In the genomic region with DNA sequence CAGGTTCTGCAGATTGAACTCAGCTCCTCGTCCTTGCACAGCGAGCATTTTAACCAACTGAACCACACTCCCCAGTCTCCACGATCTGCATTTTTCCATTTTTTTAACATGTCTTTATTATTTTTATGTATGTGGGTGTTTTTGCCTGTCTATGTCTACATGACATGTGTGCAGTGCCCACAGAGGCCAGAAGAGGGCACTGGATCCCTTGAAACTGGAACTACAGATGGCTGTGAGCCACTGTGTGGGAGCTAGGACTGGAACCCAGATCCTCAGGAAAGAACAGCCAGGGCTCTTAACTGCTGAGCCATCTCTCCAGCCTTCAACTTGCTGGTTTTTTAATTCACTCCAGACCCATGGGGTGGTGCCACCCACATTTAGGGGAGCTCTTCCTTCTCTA, we compare ENCODE assay signal across 10 mouse cellular contexts. TPM values are rescaled to one million over a fixed set of nuclear protein-coding genes. Genes with fewer than 3 reads are reported as not detected.
DNase-seq lines count a peak whose midpoint lies in the region; ATAC-seq and TF ChIP-seq lines count a peak whose summit lies in the region.
"Had no signal": no experiment of that assay in that cellular context is flagged by ENCODE, and none has a peak within 500 bp of the region (broad histone marks: within the 10 kb centered on the region; RNA-seq: fewer than 3 reads in every experiment).

No protein-coding gene starts in this region.

- H3K9ac ChIP-seq in forebrain, embryonic 11.5 days (ENCODE audit: low read length) = no peak overlapping the region
- H3K9ac ChIP-seq: liver, embryonic 15.5 days; neural tube, embryonic 13.5 days had no signal

- DNase-seq in adrenal gland, postnatal 10 days = peak; percentile 31
- DNase-seq in adrenal gland, postnatal 25 days = no peak
- no peak for DNase-seq in left cerebral cortex, adult 2 months (ENCODE audit: extremely low spot score in 1 of 2, low spot score in 2 of 2)
- DNase-seq in left cerebral cortex, adult 18-20 months (ENCODE audit: low spot score in 2 of 2) = no peak
- DNase-seq in spleen, adult 12 weeks (ENCODE audit: low spot score) = peak; percentile 14
- DNase-seq in forebrain, embryonic 11.5 days (ENCODE audit: low spot score) = no peak
- no peak for DNase-seq in cerebellum, adult 9-11 months

- no peaks in the 10 kb centered on the region for H3K36me3 ChIP-seq in forebrain, embryonic 11.5 days (ENCODE audit: control insufficient read depth, insufficient read depth, low read length)
- H3K36me3 ChIP-seq: liver, embryonic 15.5 days; neural tube, embryonic 13.5 days had no signal

- intact Hi-C loops in left cerebral cortex, adult 2 months (cut with DNase I) = no loop called here

- WGBS in bone marrow, adult 2 months = 76% methylated on average over 3 of the region's 3 CpGs
- 93% methylated on average over 3 of the region's 3 CpGs for WGBS in forebrain, embryonic 11.5 days

- H3K27me3 ChIP-seq in forebrain, embryonic 11.5 days (ENCODE audit: control insufficient read depth, insufficient read depth, low read length) = no peaks in the 10 kb centered on the region
- H3K27me3 ChIP-seq: liver, embryonic 15.5 days; neural tube, embryonic 13.5 days had no signal

- no peak overlapping the region for H3K4me2 ChIP-seq in forebrain, embryonic 11.5 days (ENCODE audit: low read depth, low read length, severe bottlenecking)
- H3K4me2 ChIP-seq: liver, embryonic 15.5 days; neural tube, embryonic 13.5 days had no signal

- H3K4me3 ChIP-seq in left cerebral cortex, adult 2 months = no peak overlapping the region
- no peak overlapping the region for H3K4me3 ChIP-seq in bone marrow, adult 2 months (replicated peaks; ENCODE audit: control insufficient read depth, low read depth, low read length)
- H3K4me3 ChIP-seq in forebrain, embryonic 11.5 days (ENCODE audit: low read depth, low read length) = no peak overlapping the region
- H3K4me3 ChIP-seq: liver, embryonic 15.5 days; neural tube, embryonic 13.5 days had no signal

- TF ChIP-seq CTCF in left cerebral cortex, adult 2 months (IDR thresholded peaks at IDR 0.05) = peak; percentile 20
- 0 out of 2 replicates have a peak, but pooled peaks have one; percentile 14 for TF ChIP-seq CTCF in bone marrow, adult 2 months (IDR thresholded peaks at IDR 0.05; ENCODE audit: control insufficient read depth, insufficient read depth, low read length)

- no peak for TF ChIP-seq POLR2A in bone marrow, adult 2 months (IDR thresholded peaks at IDR 0.05; ENCODE audit: borderline replicate concordance, control insufficient read depth, low read depth, low read length)

- H3K4me1 ChIP-seq in bone marrow, adult 2 months (ENCODE audit: control insufficient read depth, insufficient read depth, low read length) = no peaks in the 10 kb centered on the region
- H3K4me1 ChIP-seq in forebrain, embryonic 11.5 days (replicated peaks; ENCODE audit: control insufficient read depth, insufficient read depth, low read length) = peaks cover 3% of the 10 kb centered on the region; the same call in 1 of the 2 replicates
- H3K4me1 ChIP-seq: liver, embryonic 15.5 days had no signal

- H3K27ac ChIP-seq in left cerebral cortex, adult 2 months = no peak overlapping the region
- no peak overlapping the region for H3K27ac ChIP-seq in bone marrow, adult 2 months (ENCODE audit: control insufficient read depth, insufficient read depth, low read depth, low read length, poor library complexity)
- no peak overlapping the region for H3K27ac ChIP-seq in forebrain, embryonic 11.5 days (ENCODE audit: low read depth, low read length)
- H3K27ac ChIP-seq: liver, embryonic 15.5 days; neural tube, embryonic 13.5 days had no signal

- ATAC-seq in forebrain, embryonic 11.5 days (replicated peaks; ENCODE audit: low FRiP score) = no peak

- H3K9me3 ChIP-seq in forebrain, embryonic 11.5 days (ENCODE audit: control insufficient read depth, low read length) = no peaks in the 10 kb centered on the region
- H3K9me3 ChIP-seq: liver, embryonic 15.5 days; neural tube, embryonic 13.5 days had no signal

RNA-seq across cellular contexts. Expression of a gene that starts 45.8 kb away (rescaled TPM):
- total RNA-seq in adrenal gland, postnatal 10 days (2021) = 100 to 1,000 TPM; 146 to 151 TPM
- total RNA-seq in adrenal gland, postnatal 25 days (2021) = 179 and 185 TPM in 2 replicates
- 100 to 1,000 TPM; 171 to 189 TPM for total RNA-seq in left cerebral cortex, adult 2 months (2021)
- total RNA-seq in left cerebral cortex, adult 18-20 months (2021) = 100 to 1,000 TPM; 177 to 179 TPM
- 41.5 and 98.4 TPM in 2 replicates for polyA plus RNA-seq in bone marrow, adult 2 months (2011; ENCODE audit: insufficient read depth, insufficient read length, low replicate concordance, missing spikeins)
- polyA plus RNA-seq in forebrain, embryonic 11.5 days (2014; fragmentation: Nextera tagmentation; extraction: Ambion mirVana) = 111 and 129 TPM in 2 replicates

Comparison
In these comparisons a context has a peak if more than half of its experiments do, and no peak if none do; other contexts are left out.
1. DNase-seq: peak in adrenal gland, postnatal 10 days (single experiment) and spleen, adult 12 weeks (single experiment); none in adrenal gland, postnatal 25 days (single experiment), left cerebral cortex, adult 2 months (0 of 2), left cerebral cortex, adult 18-20 months (0 of 2), forebrain, embryonic 11.5 days (single experiment) and cerebellum, adult 9-11 months (single experiment).